Mouse (Mus musculus): ENCODE results near the gene Olfr888. TPM values are rescaled to one million over a fixed set of nuclear protein-coding genes. Genes with fewer than 3 reads are reported as not detected.

Olfr888 gene
- polyA plus RNA-seq (2015; fragmentation: Nextera tagmentation; extraction: Ambion mirVana) = not detected in 2 replicates

GRCm38 (mm10) chr9:38107828-38108227, at the start of gene Olfr888:
TSS of gene Olfr888 (plus strand) at chr9:38108128.
- Histone ChIP-seq H3K9me3 (ENCODE audit: control insufficient read depth) (no peaks in the 10 kb centered on the region), H3K9ac (ENCODE audit: low read depth, low read length) (no peak within 1 kb of the TSS), H3K4me1 (replicated peaks; ENCODE audit: control insufficient read depth, insufficient read depth, low read length) (no peaks in the 10 kb centered on the region), H3K27me3 (replicated peaks; ENCODE audit: control insufficient read depth, insufficient read depth, low read length) (no peaks in the 10 kb centered on the region), H3K36me3 (ENCODE audit: control insufficient read depth, insufficient read depth) (no peaks in the 10 kb centered on the region), H3K4me2 (replicated peaks; ENCODE audit: low read depth) (no peak within 1 kb of the TSS), H3K4me3 (ENCODE audit: low read depth, low read length) (no peak within 1 kb of the TSS), H3K27ac (ENCODE audit: low read depth, low read length) (no peak within 1 kb of the TSS)
- 88% methylated on average over 1 of the region's 1 CpGs for WGBS
- TF ChIP-seq CTCF (IDR thresholded peaks at IDR 0.05; ENCODE audit: low read depth) = no peak
- ATAC-seq = no peak

GRCm38 (mm10) chr9:38061022-38061421, 46.9 kb upstream of the Olfr888 start, which contains the start of gene Olfr885:
TSS of gene Olfr885 (plus strand) at chr9:38061322.
- ATAC-seq = no peak
- H3K4me1 ChIP-seq (replicated peaks; ENCODE audit: control insufficient read depth, insufficient read depth, low read length) = no peaks in the 10 kb centered on the region
- no peak within 1 kb of the TSS for H3K27ac ChIP-seq (ENCODE audit: low read depth, low read length)
- no peak within 1 kb of the TSS for H3K4me3 ChIP-seq (ENCODE audit: low read depth, low read length)
- no peaks in the 10 kb centered on the region for H3K9me3 ChIP-seq (ENCODE audit: control insufficient read depth)
- TF ChIP-seq CTCF (IDR thresholded peaks at IDR 0.05; ENCODE audit: low read depth) = no peak
- WGBS = 78% methylated on average over 3 of the region's 3 CpGs
- no peaks in the 10 kb centered on the region for H3K27me3 ChIP-seq (replicated peaks; ENCODE audit: control insufficient read depth, insufficient read depth, low read length)
- no peak within 1 kb of the TSS for H3K4me2 ChIP-seq (replicated peaks; ENCODE audit: low read depth)
- no peak within 1 kb of the TSS for H3K9ac ChIP-seq (ENCODE audit: low read depth, low read length)
- no peaks in the 10 kb centered on the region for H3K36me3 ChIP-seq (ENCODE audit: control insufficient read depth, insufficient read depth)

- WGBS = 85% methylated on average over 1 of the region's 1 CpGs
- no peak within 1 kb of the TSS for H3K9ac ChIP-seq (ENCODE audit: low read depth, low read length)
- no peak for TF ChIP-seq CTCF (IDR thresholded peaks at IDR 0.05; ENCODE audit: low read depth)
- no peak for ATAC-seq
- no peak within 1 kb of the TSS for H3K4me2 ChIP-seq (replicated peaks; ENCODE audit: low read depth)
- H3K27me3 ChIP-seq (replicated peaks; ENCODE audit: control insufficient read depth, insufficient read depth, low read length) = no peaks in the 10 kb centered on the region
- no peaks in the 10 kb centered on the region for H3K4me1 ChIP-seq (replicated peaks; ENCODE audit: control insufficient read depth, insufficient read depth, low read length)
- no peaks in the 10 kb centered on the region for H3K9me3 ChIP-seq (ENCODE audit: control insufficient read depth)
- no peak within 1 kb of the TSS for H3K27ac ChIP-seq (ENCODE audit: low read depth, low read length)
- no peak within 1 kb of the TSS for H3K4me3 ChIP-seq (ENCODE audit: low read depth, low read length)
- H3K36me3 ChIP-seq (ENCODE audit: control insufficient read depth, insufficient read depth) = no peaks in the 10 kb centered on the region
Observed at GRCm38 (mm10) chr9:38083772-38084171, 24.2 kb upstream of the Olfr888 start, which contains the start of gene Olfr887. TSS of gene Olfr887 (plus strand) at chr9:38084072.

GRCm38 (mm10) chr9:38114898-38115297, 7.0 kb downstream of the Olfr888 start, which contains the start of gene Olfr889:
TSS of gene Olfr889 (plus strand) at chr9:38115198.
- H3K9ac ChIP-seq (ENCODE audit: low read depth, low read length) = no peak within 1 kb of the TSS
- H3K27me3 ChIP-seq (replicated peaks; ENCODE audit: control insufficient read depth, insufficient read depth, low read length) = no peaks in the 10 kb centered on the region
- no peak within 1 kb of the TSS for H3K4me3 ChIP-seq (ENCODE audit: low read depth, low read length)
- H3K4me1 ChIP-seq (replicated peaks; ENCODE audit: control insufficient read depth, insufficient read depth, low read length) = no peaks in the 10 kb centered on the region
- no peaks in the 10 kb centered on the region for H3K36me3 ChIP-seq (ENCODE audit: control insufficient read depth, insufficient read depth)
- H3K9me3 ChIP-seq (ENCODE audit: control insufficient read depth) = no peaks in the 10 kb centered on the region
- no peak within 1 kb of the TSS for H3K4me2 ChIP-seq (replicated peaks; ENCODE audit: low read depth)
- no peak within 1 kb of the TSS for H3K27ac ChIP-seq (ENCODE audit: low read depth, low read length)
- no peak for ATAC-seq
- no peak for TF ChIP-seq CTCF (IDR thresholded peaks at IDR 0.05; ENCODE audit: low read depth)

- H3K27ac ChIP-seq (ENCODE audit: low read depth, low read length) = no peak within 1 kb of the TSS
Observed at GRCm38 (mm10) chr9:38142217-38142616, 34.3 kb downstream of the Olfr888 start, which contains the start of gene Olfr890. TSS of gene Olfr890 (plus strand) at chr9:38142517.

More at GRCm38 (mm10) chr9:38142217-38142616, 34.3 kb downstream of the Olfr888 start, which contains the start of gene Olfr890:
- H3K4me1 ChIP-seq (replicated peaks; ENCODE audit: control insufficient read depth, insufficient read depth, low read length) = no peaks in the 10 kb centered on the region
- no peak within 1 kb of the TSS for H3K4me2 ChIP-seq (replicated peaks; ENCODE audit: low read depth)
- H3K36me3 ChIP-seq (ENCODE audit: control insufficient read depth, insufficient read depth) = no peaks in the 10 kb centered on the region
- no peak for ATAC-seq
- H3K4me3 ChIP-seq (ENCODE audit: low read depth, low read length) = no peak within 1 kb of the TSS
- TF ChIP-seq CTCF (IDR thresholded peaks at IDR 0.05; ENCODE audit: low read depth) = no peak
- H3K27me3 ChIP-seq (replicated peaks; ENCODE audit: control insufficient read depth, insufficient read depth, low read length) = no peaks in the 10 kb centered on the region
- H3K9ac ChIP-seq (ENCODE audit: low read depth, low read length) = no peak within 1 kb of the TSS
- H3K9me3 ChIP-seq (ENCODE audit: control insufficient read depth) = no peaks in the 10 kb centered on the region

Other genes starting within 250 kb of the Olfr888 start
- gene Olfr145, start 211.4 kb upstream of the Olfr888 start, polyA plus RNA-seq (2015; fragmentation: Nextera tagmentation; extraction: Ambion mirVana) = not detected in 2 replicates
- gene Olfr878, start 190.3 kb upstream of the Olfr888 start, polyA plus RNA-seq (2015; fragmentation: Nextera tagmentation; extraction: Ambion mirVana) = not detected in 2 replicates
- not detected in 2 replicates for gene Olfr881, start 116.3 kb upstream of the Olfr888 start, polyA plus RNA-seq (2015; fragmentation: Nextera tagmentation; extraction: Ambion mirVana)
- not detected in 2 replicates for gene Olfr883, start 82.3 kb upstream of the Olfr888 start, polyA plus RNA-seq (2015; fragmentation: Nextera tagmentation; extraction: Ambion mirVana)
- gene Olfr884, start 61.6 kb upstream of the Olfr888 start, polyA plus RNA-seq (2015; fragmentation: Nextera tagmentation; extraction: Ambion mirVana) = not detected in 2 replicates
- gene Olfr885, start 46.8 kb upstream of the Olfr888 start, polyA plus RNA-seq (2015; fragmentation: Nextera tagmentation; extraction: Ambion mirVana) = not detected in 2 replicates
- gene Olfr887, start 24.1 kb upstream of the Olfr888 start, polyA plus RNA-seq (2015; fragmentation: Nextera tagmentation; extraction: Ambion mirVana) = not detected in 2 replicates
- gene Olfr889, start 7.1 kb downstream of the Olfr888 start, polyA plus RNA-seq (2015; fragmentation: Nextera tagmentation; extraction: Ambion mirVana) = not detected in 2 replicates
- not detected in 2 replicates for gene Olfr890, start 34.4 kb downstream of the Olfr888 start, polyA plus RNA-seq (2015; fragmentation: Nextera tagmentation; extraction: Ambion mirVana)
- not detected in 2 replicates for gene Olfr891, start 72.7 kb downstream of the Olfr888 start, polyA plus RNA-seq (2015; fragmentation: Nextera tagmentation; extraction: Ambion mirVana)
- not detected in 2 replicates for gene Olfr893, start 100.2 kb downstream of the Olfr888 start, polyA plus RNA-seq (2015; fragmentation: Nextera tagmentation; extraction: Ambion mirVana)
- not detected in 2 replicates for gene Olfr894, start 109.9 kb downstream of the Olfr888 start, polyA plus RNA-seq (2015; fragmentation: Nextera tagmentation; extraction: Ambion mirVana)
- gene Olfr143, start 144.6 kb downstream of the Olfr888 start, polyA plus RNA-seq (2015; fragmentation: Nextera tagmentation; extraction: Ambion mirVana) = not detected in 2 replicates
- gene Olfr895, start 159.7 kb downstream of the Olfr888 start, polyA plus RNA-seq (2015; fragmentation: Nextera tagmentation; extraction: Ambion mirVana) = not detected in 2 replicates
- not detected in 2 replicates for gene Olfr896-ps1, start 183.0 kb downstream of the Olfr888 start, polyA plus RNA-seq (2015; fragmentation: Nextera tagmentation; extraction: Ambion mirVana)
- gene Olfr25, start 220.9 kb downstream of the Olfr888 start, polyA plus RNA-seq (2015; fragmentation: Nextera tagmentation; extraction: Ambion mirVana) = not detected in 2 replicates
- gene Olfr898, start 240.3 kb downstream of the Olfr888 start, polyA plus RNA-seq (2015; fragmentation: Nextera tagmentation; extraction: Ambion mirVana) = not detected in 2 replicates

Measured in intestine, postnatal 0 days (tissue).